Mouse (Mus musculus) heart, embryonic 15.5 days (tissue): ENCODE results near the gene Slc35b3. TPM values are rescaled to one million over a fixed set of nuclear protein-coding genes. Genes with fewer than 3 reads are reported as not detected.

Experiments
- ATAC-seq: fragments of 200-750 bp; cut with Nextera tagmentation; replicated peaks from 2 replicates; pipeline ENCODE4 v1.8.0; 2017; ENCODE audit warnings: low read depth, moderate TSS enrichment; ENCODE audit not compliant: insufficient number of reproducible peaks, insufficient read depth, low FRiP score
- H3K27ac ChIP-seq: fragments of 300-500 bp; sonication (generic); 2 replicates; pipeline ENCODE4 v1.5.1; 2015; ENCODE audit warnings: mild to moderate bottlenecking, inconsistent platforms
- H3K27me3 ChIP-seq: fragments of 300-500 bp; sonication (generic); 2 replicates; pipeline ENCODE4 v1.6.1; 2015; ENCODE audit warnings: inconsistent platforms
- H3K36me3 ChIP-seq: fragments of 300-500 bp; sonication (generic); 2 replicates; pipeline ENCODE4 v1.6.1; 2015; ENCODE audit warnings: mild to moderate bottlenecking, inconsistent platforms
- H3K4me1 ChIP-seq: fragments of 300-500 bp; sonication (generic); replicated peaks from 2 replicates; pipeline ENCODE4 v1.6.1; 2015; ENCODE audit warnings: inconsistent platforms
- H3K4me2 ChIP-seq: fragments of 300-500 bp; sonication (generic); 2 replicates; pipeline ENCODE4 v1.6.1; 2015; ENCODE audit warnings: inconsistent platforms, mild to moderate bottlenecking, moderate library complexity
- H3K4me3 ChIP-seq: fragments of 300-500 bp; sonication (generic); 2 replicates; pipeline ENCODE4 v1.5.1; 2015; ENCODE audit warnings: mild to moderate bottlenecking, inconsistent platforms
- H3K9ac ChIP-seq: fragments of 300-500 bp; sonication (generic); 2 replicates; pipeline ENCODE4 v1.6.1; 2015; ENCODE audit warnings: mild to moderate bottlenecking, inconsistent platforms
- H3K9me3 ChIP-seq: fragments of 300-500 bp; sonication (generic); replicated peaks from 2 replicates; pipeline ENCODE4 v1.6.1; 2016; ENCODE audit warnings: inconsistent platforms
- WGBS: fragments of 180-500 bp; shearing (Covaris S2); methylation state at CpG from one replicate; pipeline ENCODE4 v1.1.7; 2015; ENCODE audit warnings: mixed read lengths; 5-methylcytosine and 5-hydroxymethylcytosine counted together
- polyA plus RNA-seq: library from polyadenylated mRNA; unstranded; fragments of >200 nt; fragmentation: Nextera tagmentation; extraction: Ambion mirVana; gene quantifications from 2 replicates; pipeline ENCODE4 v1.2.1, GENCODE M21; 2015

Slc35b3 gene
- polyA plus RNA-seq, 1 experiment from 2014 or later = 20.6 TPM

DNA sequence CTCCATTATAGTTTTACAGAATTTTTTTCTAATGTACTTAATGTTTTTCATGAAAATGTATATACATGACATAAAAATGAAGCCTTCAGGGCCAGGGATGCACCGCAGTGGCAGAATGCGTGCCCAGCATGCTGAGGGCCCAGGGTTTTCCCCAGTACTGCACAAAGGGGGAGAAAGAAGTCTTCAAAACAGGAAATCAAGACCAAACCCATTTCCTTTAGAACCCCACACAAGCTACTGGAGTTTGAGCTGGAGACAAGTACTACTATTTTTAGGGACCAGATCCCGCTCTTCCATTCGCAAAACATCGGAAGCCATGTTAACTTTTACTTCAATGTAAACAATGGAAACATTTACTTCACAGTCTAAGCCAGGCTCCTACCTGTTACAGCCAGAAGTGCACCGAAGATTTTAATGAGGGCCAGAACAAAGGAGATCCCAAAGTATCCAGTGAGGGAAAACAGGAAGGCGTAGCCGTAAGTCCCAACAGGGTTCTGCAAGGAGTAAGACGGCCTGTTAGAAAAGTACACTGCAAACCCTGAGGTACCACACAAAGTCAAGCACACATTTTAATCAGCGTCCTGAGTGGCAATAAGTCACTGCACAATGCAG, 23.7 kb downstream of the Slc35b3 start:
- Histone ChIP-seq H3K4me3 (no peak overlapping the region), H3K27ac (no peak overlapping the region), H3K4me2 (no peak overlapping the region), H3K9ac (no peak overlapping the region), H3K9me3 (no peaks in the 10 kb centered on the region), H3K36me3 (peaks cover 54% of the 10 kb centered on the region), H3K27me3 (no peaks in the 10 kb centered on the region), H3K4me1 (no peaks in the 10 kb centered on the region)
- peak; percentile 55; the same call in 1 of the 2 replicates for ATAC-seq
- WGBS = 80% methylated on average over 10 of the region's 10 CpGs

GRCm38 (mm10) chr13:38935856-38936446, 24.7 kb downstream of the Slc35b3 start:
- Histone ChIP-seq H3K27ac (no peak overlapping the region), H3K4me2 (no peak overlapping the region), H3K27me3 (no peaks in the 10 kb centered on the region), H3K9ac (no peak overlapping the region), H3K36me3 (peaks cover 45% of the 10 kb centered on the region), H3K4me3 (no peak overlapping the region), H3K4me1 (no peaks in the 10 kb centered on the region), H3K9me3 (no peaks in the 10 kb centered on the region)
- WGBS = 87% methylated on average over 10 of the region's 10 CpGs
- ATAC-seq = no peak

DNA sequence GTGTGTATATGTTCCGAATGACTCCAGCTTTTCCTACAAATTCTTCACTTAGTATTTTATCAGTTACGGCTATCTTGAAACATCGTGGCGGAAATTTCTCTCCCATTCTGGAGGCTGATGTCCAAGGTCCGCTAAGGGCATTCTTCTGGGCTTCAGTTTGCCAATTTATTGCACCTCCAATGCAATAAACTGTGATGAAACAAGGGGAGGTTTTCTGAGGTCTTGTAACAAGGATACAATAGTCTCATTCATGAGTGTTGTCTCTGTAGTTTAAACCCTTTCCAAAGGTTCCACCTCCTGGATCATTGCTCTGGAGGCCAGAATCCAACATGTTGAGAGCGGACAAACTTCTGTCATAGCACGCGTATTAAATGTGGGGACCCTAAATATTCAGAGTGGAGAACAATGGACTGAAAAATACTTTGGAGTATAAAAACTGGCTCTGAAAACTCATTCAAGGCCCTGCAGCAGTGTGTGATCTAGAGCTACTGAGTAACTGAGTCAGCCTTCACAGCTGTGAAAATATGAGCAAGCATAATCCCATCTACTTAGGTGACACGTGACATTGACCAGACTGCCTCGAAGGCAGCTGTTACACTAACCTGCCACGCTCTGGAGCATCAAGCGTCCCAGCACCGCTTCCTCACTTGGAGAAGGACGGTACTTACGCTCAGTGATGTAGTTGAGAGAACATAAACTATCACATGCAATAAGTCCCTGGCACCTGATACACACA, 30.7 kb downstream of the Slc35b3 start:
- no peak overlapping the region for H3K4me3 ChIP-seq
- H3K4me1 ChIP-seq = no peaks in the 10 kb centered on the region
- no peaks in the 10 kb centered on the region for H3K27me3 ChIP-seq
- no peaks in the 10 kb centered on the region for H3K9me3 ChIP-seq
- no peak overlapping the region for H3K27ac ChIP-seq
- H3K9ac ChIP-seq = no peak overlapping the region
- H3K36me3 ChIP-seq = peaks cover 21% of the 10 kb centered on the region
- no peak for ATAC-seq
- WGBS = 85% methylated on average over 15 of the region's 15 CpGs
- no peak overlapping the region for H3K4me2 ChIP-seq

- 43% methylated on average over 3 of the region's 3 CpGs for WGBS
- no peak overlapping the region for H3K9ac ChIP-seq
- no peak overlapping the region for H3K4me3 ChIP-seq
- no peaks in the 10 kb centered on the region for H3K27me3 ChIP-seq
- no peaks in the 10 kb centered on the region for H3K36me3 ChIP-seq
- no peaks in the 10 kb centered on the region for H3K4me1 ChIP-seq
- H3K9me3 ChIP-seq = no peaks in the 10 kb centered on the region
- no peak for ATAC-seq
- no peak overlapping the region for H3K4me2 ChIP-seq
- H3K27ac ChIP-seq = no peak overlapping the region
Observed at GRCm38 (mm10) chr13:38922676-38923075, 38.0 kb downstream of the Slc35b3 start.

DNA sequence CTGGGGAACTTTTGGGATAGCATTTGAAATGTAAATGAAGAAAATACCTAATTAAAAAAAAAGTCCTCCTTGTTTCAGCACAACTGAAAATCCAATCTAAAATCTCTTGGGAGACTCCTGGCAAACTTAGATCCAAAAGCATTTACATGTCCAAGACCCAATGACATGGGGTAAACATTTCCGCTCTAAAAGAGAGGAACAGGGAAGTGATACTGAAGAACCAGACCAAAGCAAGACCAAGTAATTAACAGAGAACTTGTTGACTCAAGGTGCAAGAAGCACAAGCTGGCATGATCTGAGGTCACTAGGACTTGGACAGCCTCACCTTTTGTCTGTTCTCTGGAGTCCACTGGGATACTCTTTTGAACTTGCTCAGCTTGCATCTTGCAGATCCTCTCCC, 39.4 kb downstream of the Slc35b3 start:
- H3K4me3 ChIP-seq = no peak overlapping the region
- ATAC-seq = no peak
- H3K27ac ChIP-seq = no peak overlapping the region
- WGBS = 76% methylated on average over 1 of the region's 1 CpGs
- no peaks in the 10 kb centered on the region for H3K36me3 ChIP-seq
- H3K4me1 ChIP-seq = no peaks in the 10 kb centered on the region
- H3K4me2 ChIP-seq = no peak overlapping the region
- no peaks in the 10 kb centered on the region for H3K9me3 ChIP-seq
- no peak overlapping the region for H3K9ac ChIP-seq
- H3K27me3 ChIP-seq = no peaks in the 10 kb centered on the region

- H3K36me3 ChIP-seq = no peaks in the 10 kb centered on the region
- H3K4me1 ChIP-seq = no peaks in the 10 kb centered on the region
- no peak overlapping the region for H3K27ac ChIP-seq
- H3K27me3 ChIP-seq = no peaks in the 10 kb centered on the region
- H3K4me3 ChIP-seq = no peak overlapping the region
- H3K4me2 ChIP-seq = no peak overlapping the region
- no peak for ATAC-seq
- H3K9me3 ChIP-seq = no peaks in the 10 kb centered on the region
- H3K9ac ChIP-seq = no peak overlapping the region
- 80% methylated on average over 9 of the region's 9 CpGs for WGBS
Observed at GRCm38 (mm10) chr13:38918188-38918885, 42.3 kb downstream of the Slc35b3 start.

DNA sequence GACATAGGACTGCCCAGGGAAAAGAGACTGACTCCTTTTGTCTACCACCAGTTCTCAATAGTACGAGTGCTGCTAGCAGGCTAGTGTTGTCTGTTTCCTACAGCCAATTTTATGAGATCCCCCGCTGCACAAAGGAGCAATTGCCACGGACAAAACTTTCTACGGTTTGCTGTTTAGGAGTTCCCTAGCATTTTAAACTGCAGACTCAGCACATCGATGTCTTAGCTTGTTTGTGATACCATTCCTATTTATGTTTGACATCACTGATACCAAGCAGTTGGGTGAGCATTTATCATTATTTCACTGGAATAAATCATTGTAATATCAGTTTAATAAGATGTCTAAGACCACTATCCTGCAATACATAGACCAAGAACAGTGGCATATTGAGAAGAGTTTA, 43.1 kb downstream of the Slc35b3 start:
- Histone ChIP-seq H3K27ac (no peak overlapping the region), H3K9ac (no peak overlapping the region), H3K27me3 (no peaks in the 10 kb centered on the region), H3K4me3 (no peak overlapping the region), H3K9me3 (no peaks in the 10 kb centered on the region), H3K36me3 (no peaks in the 10 kb centered on the region), H3K4me1 (no peaks in the 10 kb centered on the region), H3K4me2 (no peak overlapping the region)
- WGBS = 79% methylated on average over 5 of the region's 5 CpGs
- no peak for ATAC-seq

GRCm38 (mm10) chr13:38914771-38915170, 45.9 kb downstream of the Slc35b3 start:
- no peak overlapping the region for H3K4me2 ChIP-seq
- no peaks in the 10 kb centered on the region for H3K36me3 ChIP-seq
- H3K9ac ChIP-seq = no peak overlapping the region
- H3K4me3 ChIP-seq = no peak overlapping the region
- no peaks in the 10 kb centered on the region for H3K9me3 ChIP-seq
- no peaks in the 10 kb centered on the region for H3K27me3 ChIP-seq
- no peak for ATAC-seq
- 80% methylated on average over 6 of the region's 6 CpGs for WGBS
- H3K27ac ChIP-seq = no peak overlapping the region
- H3K4me1 ChIP-seq = no peaks in the 10 kb centered on the region

DNA sequence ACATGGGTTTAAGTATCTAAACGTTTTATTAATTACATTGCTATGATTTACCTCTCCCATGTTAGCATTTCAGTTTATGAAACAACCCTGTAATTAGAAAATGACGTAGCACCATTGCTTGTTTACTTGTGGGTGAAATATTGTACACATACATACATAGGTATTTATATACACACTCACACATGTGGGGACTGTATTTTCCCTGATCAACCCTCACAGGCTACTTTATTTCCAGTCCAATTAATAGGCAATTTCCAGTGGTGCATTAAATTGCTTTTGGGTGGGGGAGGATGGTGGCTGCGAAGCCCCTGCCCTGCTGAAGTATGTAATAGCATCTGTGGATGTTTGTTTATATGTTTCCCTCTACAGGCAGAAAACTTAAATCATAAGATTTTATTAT, 68.3 kb downstream of the Slc35b3 start:
- H3K27me3 ChIP-seq = no peaks in the 10 kb centered on the region
- H3K4me1 ChIP-seq = no peaks in the 10 kb centered on the region
- H3K36me3 ChIP-seq = no peaks in the 10 kb centered on the region
- no peak overlapping the region for H3K4me2 ChIP-seq
- no peak overlapping the region for H3K4me3 ChIP-seq
- H3K9me3 ChIP-seq = no peaks in the 10 kb centered on the region
- ATAC-seq = no peak
- H3K9ac ChIP-seq = no peak overlapping the region
- WGBS = 71% methylated on average over 3 of the region's 3 CpGs
- no peak overlapping the region for H3K27ac ChIP-seq
